Mouse (Mus musculus) thymus, adult 18-20 months (tissue): ENCODE results near the gene Tsr3.

Experiments
- DNase-seq, 2 experiments: peaks; one replicate each; pipeline ENCODE4 v3.0.0; 2022; ENCODE audit warnings: mixed read lengths in 2 of 2

Tsr3 gene

DNA sequence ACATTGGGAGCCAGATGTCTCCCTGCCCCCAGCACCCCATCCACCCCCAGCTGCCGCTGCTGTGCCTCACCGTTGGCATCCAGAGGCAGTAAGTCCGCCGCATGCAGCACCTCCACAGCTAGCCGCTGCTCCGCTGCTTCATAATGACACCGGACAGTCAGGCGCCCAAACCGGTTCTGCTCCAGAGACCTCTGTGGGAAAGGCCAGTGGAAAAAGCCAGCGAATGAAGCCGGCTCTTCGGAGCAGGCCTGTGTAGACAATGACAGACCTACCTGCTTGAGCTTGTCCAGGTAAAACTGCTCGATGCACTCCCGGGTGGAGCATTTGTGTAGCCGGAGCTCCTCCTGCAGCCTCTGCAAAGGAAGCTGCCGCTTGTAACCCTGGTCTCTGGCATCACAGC is 4.3 kb downstream of the Tsr3 start:
- no peak for DNase-seq

DNA sequence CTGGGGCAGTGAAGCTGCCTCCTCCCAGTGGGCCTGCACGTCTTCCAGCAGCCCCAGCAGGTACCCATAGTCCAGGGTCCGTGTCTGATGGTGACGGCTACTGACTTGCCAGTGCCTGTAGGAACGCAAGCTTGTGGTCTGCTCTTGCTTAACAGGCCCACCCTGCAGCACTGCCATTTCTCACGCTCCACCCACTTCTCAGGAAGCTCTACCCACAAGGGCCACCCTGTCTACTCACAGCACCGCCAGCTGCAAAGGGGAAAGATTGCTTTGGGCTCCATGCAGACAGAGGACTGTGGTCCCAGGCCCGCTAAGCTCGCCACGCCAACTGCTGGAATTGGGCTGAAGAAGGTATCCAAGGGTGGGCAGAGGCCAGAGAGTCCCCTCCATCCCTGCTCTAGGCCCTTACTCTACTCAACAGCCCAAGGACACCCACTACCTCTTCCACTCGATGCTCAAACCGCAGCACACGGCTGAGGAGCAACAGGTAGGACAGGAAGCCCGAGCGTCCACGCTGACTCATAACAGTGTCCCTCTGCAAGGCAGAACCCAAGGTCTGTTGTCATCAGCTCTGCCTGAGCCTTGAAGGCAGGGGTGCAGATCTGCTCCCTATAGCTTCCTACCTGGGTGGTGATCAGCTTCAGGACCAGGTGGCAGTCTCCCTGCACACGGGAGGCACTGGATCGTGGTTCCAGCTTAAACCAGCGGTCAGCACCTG is 8.2 kb downstream of the Tsr3 start:
- no peak for DNase-seq

DNA sequence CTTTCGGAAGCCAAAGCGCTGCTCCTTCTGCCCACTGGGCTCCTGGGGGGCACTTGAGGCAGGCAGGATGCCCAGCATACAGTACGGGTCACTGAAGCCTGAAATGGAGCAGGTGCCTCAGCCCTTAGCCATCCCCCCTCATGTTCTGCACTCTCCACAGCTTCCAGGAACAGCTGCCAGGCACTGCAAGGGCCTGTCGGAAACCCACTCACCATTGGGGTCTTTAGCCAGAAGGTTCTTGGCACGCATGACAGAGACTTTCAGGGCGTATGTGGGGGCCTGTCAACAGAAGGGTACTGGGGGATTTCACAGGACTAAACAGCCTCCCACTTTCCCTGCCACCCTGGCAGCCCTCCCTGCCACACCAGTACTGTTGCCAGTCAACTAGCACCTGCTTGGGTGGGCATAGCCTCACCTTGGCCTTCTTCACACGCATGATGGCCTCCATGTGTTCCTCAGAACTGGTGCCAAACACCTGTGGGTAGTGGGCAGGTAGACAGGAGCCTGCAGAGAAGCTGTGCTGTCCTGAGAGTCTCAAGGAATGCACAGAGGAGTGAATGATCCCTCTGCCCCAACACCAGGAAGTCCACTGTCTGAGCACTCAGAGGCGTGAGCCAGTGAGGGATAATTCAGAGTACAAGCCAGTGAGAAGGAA is 10.3 kb downstream of the Tsr3 start:
- DNase-seq, result no peak

DNA sequence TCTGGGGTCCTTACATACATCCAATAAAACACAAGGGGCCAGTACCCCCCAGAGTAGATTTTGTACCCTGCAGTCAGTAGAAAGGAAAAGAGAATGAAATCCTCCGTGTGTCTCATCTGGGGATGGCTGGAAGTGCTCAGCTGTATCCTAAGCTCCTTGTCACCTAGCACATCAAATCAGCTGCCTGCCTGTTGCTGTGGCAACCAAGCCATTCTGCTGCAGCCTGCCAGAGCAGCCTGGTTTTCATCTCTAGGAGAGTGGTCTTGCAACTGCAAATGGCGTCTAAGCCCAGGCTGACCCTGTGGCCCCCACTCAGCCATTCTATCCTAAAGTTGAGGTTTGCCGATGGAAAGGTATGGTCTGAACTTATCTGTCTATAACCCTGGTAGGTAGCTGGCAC is 12.7 kb downstream of the Tsr3 start:
- DNase-seq, result no peak

DNA sequence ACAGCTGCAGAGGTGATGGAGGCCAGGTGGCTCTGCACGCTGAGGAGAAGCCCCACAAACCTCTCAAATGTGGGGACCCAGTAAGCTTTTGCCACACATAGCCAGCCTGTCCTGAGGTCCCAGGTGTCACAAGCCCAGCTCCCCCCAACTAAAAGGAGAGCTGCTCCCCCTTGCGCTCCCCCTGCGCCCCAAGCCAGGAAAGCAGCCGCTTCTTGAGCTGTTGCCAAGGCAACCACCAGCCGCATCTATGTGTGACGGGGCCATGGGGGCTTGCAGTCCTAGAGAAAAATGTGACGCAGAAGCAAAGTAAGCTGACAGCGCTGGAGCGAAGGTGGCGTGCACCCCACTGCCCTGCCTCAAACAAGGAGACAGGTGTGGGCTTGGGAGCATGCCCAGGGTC is 13.8 kb downstream of the Tsr3 start:
- DNase-seq, result peak; percentile 56 to 62

DNA sequence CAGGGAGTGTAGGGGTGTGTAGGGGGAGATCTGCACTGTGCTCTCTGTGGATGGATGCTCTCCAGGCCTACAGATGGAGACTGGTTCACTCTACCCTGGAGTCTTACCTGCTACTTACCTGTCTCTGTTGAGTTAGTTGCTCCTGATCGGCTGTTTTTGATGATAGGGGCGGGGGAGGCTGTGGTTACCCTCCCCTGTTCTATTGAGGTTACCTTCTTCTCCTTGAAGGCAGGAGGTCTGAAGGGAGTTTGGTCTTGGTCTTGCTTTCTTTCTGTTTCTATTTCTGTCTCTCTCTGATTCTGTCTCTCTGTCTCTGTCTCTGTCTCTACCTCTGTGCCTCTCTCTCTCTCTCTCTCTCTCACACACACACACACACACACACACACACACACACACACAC is 15.1 kb downstream of the Tsr3 start:
- no peak for DNase-seq

DNA sequence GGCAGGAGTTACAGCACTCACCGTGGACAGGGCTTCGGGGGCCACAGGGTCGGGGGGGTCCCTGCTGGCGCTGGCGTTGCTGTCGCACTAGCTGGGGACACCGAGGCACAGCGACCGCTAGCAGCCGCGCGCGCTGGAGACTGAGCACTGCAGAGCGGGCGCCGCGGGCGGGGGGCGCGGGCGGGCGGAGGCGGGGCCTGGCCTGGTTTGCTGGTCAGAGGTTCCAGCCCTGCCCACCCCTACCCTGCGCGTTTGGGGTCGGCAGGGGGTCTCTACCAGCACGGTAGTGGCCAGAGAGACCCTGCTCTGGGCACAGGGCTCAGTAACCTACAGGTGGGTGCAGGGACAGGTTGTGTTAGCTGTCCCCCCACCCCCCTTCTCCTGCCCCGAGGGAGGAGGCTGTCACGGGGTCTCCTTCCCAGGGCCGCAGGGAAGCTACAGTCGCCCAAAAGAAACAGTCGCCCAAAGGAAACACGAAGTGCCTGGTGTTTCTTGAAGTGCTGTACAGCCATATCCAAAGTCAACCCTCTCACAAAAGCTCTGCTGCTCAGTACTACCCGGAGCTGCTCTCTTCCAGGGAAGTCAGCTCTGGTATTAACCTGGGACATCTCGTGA is 16.3 kb downstream of the Tsr3 start, which contains the start of gene Baiap3:
TSS of gene Baiap3 (minus strand) at position 225 of the 615 bp plus-strand sequence.
- DNase-seq, result no peak

DNA sequence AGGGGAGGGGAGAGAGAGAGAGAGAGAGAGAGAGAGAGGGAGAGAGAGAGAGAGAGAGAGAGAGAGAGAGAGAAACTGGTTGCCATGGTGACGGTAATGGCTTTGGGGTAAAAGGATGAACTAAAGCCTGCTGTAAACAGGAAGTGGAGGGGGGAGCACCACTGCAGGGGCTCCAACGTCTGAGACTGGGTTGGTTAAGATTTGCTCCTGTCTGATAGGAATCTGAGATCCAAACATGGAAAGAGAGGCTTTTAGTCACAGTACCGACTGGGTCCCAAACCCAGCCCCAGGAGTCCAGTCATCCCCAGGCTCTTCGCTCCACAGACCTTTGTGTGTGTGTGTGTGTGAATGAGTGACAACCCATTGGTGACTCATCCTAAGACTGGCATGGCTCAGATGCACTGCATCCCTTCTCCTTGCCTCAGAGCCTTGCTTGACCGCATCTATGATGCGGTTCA is 17.9 kb downstream of the Tsr3 start:
- DNase-seq, result peak in 1 of 2 experiments; percentile 49

DNA sequence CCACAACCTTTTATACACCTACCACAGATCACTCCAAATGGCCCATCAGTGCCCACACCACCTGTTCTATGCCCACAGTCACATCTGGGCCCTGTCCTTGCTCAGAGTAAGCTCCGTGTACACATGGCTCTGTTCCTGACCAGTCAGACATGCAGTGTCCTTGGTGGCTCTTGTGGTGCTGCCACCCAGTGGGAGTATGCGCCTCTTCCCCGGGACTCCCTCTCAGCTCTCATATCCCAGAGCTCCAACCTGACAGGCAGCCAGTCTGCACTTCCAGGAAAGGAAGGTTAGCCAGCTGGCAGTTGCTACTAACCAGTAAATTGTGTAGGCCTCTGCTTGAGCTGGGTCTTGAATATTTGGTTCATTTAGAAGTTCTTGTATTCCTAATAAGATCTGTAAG is 24.5 kb downstream of the Tsr3 start:
- DNase-seq, result no peak

DNA sequence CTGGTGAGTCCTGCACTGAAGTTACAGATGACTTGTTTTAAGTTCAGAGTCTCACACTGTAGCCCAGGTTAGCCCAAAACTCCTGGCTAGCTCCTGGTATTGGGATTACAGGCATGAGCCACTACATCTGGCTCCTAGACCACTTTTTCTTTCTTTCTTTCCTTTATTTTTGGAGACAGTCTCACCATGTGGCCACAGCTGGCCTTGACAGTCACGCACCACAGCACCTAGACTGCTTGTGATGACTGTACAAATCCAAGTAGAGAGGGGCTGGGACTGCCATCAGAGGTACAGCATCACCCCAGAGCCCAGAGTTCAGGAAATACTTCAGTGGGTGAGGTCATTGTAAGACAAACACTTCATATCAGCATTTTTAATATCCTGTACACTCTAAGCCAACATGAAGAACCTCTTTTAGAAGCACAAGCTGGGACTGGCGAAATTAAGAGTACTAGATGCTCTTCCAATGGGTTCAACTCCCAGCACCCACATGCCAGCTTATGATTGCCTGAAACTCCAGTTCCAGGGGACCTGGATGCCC is 30.9 kb downstream of the Tsr3 start:
- DNase-seq, result no peak

DNA sequence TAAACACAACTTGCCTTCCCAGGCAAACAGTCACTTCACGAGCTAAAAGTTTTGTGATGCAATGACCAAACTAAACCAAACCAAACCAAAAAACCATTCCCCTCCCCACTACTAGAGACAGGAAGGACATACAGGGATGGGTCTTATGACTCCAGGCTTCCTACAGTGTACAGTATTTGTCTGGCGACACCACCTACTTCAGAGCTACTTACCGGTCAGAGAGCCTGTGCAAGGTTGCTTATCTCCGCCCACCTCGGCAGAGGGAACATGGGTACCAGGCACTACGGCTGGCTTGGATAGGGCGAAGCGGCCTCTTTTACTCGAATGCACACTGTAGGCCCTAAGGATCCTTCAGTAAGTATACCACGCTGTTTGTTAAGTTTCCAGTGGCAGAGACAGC is 32.4 kb downstream of the Tsr3 start:
- DNase-seq, result no peak

DNA sequence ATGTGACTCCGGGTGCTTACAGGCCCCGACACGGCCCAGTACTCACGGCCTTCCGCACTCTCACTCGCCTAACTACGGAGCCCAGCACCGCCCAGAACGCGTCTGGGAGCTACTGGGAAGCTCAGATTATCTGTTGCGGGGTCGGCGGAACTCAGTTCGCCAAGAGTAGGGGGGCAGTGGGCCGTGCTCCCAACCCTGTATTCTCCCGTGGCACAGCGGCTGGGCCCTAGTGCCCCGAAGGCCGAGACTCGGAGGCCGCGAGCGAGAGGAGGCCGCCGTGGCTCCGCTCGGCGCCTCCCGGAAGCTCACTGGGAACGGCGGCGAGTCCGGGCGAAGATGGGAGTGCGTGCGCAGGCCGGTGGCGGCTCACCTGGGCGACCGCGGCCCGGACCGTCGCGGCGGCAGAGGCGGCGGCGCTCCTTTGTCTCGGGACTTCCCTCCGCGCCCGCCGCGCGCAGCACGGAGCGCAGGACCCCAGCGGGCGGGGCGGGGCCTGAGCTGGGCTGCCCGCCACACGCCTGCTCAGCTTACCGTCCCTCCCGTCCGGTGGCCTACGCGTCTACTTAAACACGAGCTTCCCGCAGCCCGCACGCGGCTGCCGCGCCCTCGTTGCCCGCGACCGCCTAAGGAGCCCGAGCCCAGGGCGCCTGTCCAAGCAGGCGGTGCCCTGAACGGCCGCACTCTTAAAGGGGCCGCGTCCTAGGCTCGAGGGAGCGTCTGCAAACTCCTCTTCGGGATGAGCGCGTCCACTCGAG is 33.2 kb downstream of the Tsr3 start:
- peak in 1 of 2 experiments; percentile 71 for DNase-seq

DNA sequence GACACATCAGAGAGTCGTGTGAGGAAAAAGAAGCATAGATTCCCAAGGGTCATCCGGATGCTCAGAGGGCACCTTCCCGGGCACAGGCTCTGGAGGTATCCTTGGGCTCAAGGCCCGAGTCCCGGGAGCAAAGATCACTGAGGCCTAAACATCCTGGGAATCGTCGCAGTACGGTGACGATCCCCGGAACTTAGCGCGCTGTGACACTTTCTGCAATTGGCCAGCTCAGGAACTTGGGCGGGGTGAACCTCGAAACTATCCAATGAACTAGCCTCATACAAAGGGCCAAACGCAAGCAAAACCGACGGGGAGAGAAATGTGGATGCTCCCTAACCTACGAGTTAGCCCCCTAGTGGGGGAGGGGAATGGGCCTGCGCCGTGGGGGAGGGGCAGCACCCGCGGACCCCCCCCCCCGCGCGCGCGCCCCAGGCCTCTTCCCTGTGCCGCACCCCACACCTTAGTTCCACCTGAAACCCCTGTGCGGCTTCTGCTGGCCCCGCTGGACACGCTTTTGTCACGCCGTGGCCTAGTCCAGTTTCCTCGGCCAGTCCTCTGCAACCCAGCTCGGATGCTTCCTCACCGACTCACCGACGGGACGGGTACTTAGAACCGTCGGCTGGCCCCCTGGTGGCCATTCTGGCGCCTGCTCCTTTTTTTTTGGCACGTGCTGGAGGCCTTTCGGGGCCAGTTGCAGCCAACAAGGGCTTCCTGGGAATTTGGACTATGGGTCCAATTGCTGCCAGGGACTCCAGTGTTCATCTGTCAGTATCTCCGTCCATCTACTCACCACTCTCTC is 33.9 kb downstream of the Tsr3 start:
- peak; percentile 80 to 92 for DNase-seq

DNA sequence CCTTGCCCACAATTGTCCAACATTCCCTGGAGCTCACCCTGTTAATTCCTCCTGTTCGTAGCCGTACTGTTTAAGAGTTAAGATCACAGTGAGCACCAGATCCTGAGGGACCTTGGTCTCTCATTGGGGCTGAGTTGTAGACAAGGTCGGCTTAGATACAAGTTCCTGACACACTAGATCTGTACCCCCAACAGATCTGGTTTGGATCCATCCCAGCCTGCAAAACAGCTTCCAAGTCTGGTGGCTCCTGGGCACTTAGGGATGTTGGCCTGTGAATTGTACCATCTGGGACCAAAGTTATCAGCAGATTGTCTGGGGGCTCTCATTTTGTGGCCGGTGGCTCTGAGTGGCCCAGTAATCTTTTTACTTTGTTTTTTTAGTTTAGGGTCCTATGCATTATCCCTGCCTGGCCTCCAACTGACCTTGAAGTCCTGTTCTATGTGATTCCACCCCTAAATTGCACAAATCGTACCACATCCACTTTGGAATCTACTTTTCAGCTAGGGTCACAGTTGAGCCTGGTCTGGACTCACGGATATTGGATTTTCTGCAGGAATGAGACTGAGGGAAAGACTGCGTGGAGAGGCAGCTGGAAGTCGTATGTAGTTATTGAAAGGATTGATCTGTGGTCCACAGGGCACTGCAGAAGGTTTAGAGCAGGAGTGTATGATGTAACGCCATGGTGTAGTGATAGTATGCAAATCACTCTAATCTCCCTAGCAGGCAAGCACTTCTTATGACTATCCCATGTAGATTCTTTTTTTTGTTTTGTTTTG is 34.8 kb downstream of the Tsr3 start, which contains the start of gene Ube2i:
TSS of gene Ube2i (minus strand) at position 52 of the 776 bp plus-strand sequence.
- no peak for DNase-seq

DNA sequence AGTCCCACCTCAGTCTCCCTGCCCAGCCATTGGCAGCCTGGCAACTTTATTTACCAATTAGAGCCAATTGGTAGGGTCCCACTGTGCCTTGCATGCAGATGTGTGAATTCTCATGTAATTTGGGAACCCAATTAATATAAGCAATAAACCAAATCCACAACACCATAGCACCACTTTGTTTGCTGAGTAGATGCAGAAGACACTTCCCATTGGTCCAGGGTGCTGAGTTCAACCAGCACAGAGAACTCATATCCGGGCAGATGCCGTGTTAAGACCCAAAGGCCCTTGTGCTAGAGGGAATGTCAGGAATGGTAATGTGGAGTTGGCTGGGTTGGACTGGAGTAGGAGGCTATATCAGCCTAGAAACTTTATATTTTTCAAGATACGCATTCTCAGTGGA is 35.9 kb downstream of the Tsr3 start:
- no peak for DNase-seq

DNA sequence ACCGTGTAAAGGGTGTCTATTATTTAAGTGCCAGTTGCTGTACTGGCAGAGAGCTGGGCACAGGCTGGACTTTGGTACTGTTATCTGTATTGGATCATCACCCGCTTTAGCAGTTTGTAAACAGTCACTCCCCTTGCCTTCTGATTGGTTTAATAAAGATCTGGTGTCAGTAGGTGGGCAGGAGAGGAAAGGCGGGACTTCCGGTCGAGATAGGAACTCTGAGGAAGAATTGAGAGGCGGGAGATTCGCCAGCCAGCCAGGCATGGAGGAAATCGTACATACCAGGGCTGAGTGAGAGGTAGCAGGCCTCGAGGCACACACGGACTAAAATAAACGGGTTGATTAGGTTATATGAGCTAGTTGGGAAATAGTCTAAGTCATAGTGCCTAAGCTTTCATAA is 42.2 kb downstream of the Tsr3 start:
- peak in 1 of 2 experiments; percentile 29 for DNase-seq

DNA sequence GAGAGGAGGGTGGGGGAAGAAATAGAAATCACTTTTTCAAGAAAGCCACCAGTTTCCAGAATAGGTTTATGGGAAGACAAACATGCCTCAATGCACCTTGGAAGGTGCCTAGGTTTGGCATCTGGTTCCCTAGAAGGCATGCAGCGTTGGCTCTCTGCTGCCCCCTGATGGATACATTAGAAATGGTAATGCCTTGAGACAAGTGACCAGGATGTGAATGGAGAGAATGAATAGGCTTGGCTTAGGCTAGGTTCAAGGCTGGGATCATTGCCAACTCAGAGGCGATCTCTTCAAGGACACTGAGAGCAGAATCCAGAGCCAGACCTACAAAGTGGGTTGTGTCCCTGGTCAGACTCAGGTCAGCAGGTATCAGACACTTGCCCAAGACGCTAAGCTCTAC is 45.1 kb downstream of the Tsr3 start:
- DNase-seq, result peak; percentile 22 to 42

DNA sequence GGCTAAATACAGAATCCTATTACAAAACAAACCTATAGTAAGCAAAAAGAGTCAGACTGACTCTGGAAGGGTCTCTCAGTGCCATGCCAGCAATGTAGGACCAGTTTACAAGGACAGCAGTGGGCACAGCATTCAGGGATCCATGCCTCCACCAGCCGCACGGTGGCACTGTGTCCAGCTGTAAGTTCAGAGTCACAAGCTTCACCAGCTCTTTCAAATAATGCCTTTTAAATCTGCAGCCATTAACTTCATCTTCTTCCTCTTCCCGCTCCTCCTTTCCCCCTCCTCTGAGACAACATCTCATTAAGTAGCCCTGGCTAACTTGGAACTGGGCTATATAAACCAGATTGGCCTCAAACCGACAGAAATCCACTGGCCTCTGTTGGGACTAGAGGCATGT is 48.9 kb downstream of the Tsr3 start:
- DNase-seq, result no peak

DNA sequence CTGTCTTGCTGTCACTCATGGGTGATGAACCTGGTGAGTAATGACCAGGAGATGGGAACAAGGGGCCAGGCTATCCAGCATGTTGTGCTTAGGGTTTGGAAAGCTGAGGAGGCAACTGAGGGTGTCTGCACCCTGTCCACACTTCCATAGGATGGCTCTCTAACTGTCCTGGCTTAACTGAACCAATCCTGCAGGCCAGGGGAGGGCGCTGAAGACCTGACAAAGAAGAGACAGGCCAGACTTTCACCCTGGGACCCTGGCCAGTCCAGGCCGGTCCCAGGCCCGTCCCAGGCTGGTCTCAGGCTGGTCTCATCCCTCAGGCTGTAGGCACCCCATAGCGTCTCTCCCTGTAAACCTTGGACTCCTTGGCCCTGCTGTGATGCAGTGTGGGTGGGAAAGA is 50.4 kb downstream of the Tsr3 start:
- DNase-seq, result no peak
